Mouse (Mus musculus) neutrophil, adult 5-6 weeks (primary cell): ENCODE data around the gene Usf2. TPM values are rescaled to one million over a fixed set of nuclear protein-coding genes. Genes with fewer than 3 reads are reported as not detected.
"Not testable (repeated sequence)": the region's sequence is repeated elsewhere in the genome, so short reads cannot be mapped to it uniquely, and the experiment has no call there.

Experiments
- ATAC-seq: fragments of 151-379, 151-347 bp; 2 replicates; pipeline ENCODE4 v1.8.0; 2017; ENCODE audit warnings: mild to moderate bottlenecking, moderate TSS enrichment; ENCODE audit not compliant: insufficient number of reproducible peaks, poor library complexity, low FRiP score, severe bottlenecking; ENCODE audit errors: extremely low read depth
- total RNA-seq: library from RNA; stranded (forward); fragments of 200-1000 nt; gene quantifications from 2 replicates; pipeline ENCODE4 v1.2.3, GENCODE M21; 2017

Gene Usf2
- total RNA-seq, 1 experiment from 2014 or later = 186 TPM

GRCm38 (mm10) chr7:30959786-30960349, 3.3 kb upstream of the Usf2 start:
- ATAC-seq = no peak

- ATAC-seq = no peak
Measured at GRCm38 (mm10) chr7:30958866-30959487, 2.4 kb upstream of the Usf2 start.

DNA sequence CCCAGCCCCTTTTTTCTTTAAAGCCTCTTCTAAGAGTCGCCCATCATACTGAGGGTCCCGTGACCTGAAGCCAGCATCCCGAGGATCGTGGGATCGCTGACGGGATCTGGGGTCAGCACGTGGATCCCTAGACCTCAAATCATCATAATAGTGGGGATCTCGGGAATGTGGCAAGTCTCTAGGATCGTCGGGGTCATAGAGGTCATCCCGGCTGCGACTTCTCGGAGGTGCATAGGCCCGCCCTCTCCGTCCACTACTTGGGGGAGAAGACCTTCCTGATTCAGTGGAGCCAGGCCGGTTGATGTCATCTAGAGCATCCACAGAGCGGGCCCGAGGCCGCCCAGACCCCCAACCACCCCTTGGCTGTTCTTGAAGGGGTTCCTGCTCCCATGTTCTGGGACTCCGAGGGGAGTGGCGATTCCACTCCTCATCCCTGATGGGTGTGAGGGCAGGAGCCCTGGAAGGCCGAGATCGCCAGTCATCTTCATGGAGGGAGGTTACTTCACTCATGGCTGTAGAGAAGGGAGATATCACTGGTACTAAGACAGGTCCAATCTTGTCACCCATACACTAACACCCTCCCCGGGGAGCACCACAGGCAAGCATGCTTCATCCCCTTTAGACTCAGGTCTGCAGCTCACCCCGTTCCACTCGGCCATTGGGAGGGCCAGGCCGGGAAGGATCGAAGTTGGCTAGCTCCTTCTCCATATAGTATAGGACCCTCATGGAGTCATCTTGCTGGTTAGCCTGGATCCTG, 1.7 kb upstream of the Usf2 start:
- no peak for ATAC-seq

DNA sequence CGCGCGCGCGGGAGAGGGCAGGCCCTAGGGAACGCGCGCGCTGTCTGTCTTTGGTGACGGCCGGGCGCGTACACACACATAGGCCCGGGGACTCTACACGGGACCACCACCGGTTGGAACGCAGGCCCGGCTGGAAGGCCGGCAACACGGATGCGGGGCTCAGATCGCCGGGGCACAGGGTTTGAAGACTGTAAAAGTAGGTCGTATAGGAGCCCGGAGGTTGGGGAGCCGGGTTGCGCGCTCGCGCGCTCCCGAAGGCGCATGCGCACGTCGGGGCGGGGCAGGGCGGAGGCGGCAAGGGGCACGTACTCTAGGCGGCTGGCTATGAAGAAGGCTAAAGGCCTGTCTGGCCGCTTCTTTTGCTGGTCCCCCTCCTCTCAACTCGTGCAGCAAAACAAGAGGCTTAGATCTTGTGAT, 772 bp upstream of the Usf2 start:
- ATAC-seq = peak; percentile 32; the same call in 1 of the 2 replicates

DNA sequence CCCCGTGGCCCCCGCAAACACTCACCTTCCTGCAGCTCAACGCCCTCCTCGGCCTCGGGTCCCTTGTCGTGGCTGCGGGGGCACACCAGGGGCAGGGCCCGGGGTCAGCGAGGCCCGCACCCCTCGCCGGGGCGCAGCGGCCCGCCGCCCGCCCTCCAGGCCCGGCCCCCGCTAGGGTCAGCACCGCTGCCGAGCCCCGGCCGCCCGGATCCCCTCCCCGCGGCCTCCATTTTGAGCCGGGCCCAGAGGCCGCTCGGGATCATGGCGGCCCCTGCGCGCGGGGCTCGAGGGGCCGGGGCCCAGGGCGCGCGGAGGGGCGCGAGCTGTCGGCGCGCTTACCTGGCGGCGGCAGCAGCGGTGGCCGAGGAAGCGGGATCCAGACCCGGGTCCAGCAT, 249 bp downstream of the Usf2 start:
- ATAC-seq = no peak

GRCm38 (mm10) chr7:30955584-30956356, 833 bp downstream of the Usf2 start:
- ATAC-seq = peak; percentile 62

DNA sequence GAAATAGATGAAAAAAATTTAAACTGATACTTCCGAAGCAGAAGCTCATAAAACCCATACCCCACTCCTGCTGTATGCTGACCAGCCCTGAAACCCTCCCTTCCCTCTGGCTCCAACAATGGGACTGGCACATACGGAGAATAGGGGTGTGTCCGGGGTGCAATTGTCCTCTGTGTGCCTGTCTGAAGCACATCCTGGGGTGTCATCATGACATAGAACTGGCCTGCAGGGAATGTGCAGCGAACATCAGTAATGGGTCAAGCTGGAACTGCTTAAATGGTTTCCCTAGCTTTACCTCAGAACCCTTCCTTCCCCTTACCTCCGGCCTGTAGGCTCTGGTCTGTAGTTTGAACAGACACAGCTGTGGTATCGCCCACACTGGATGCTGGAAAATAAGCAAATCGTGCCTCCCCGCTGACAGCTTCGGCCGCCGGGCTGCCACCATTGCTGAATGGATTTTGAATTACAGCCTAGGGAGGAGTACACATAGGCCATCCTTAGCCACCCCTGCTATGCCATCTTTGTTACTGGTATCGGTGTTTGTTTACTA, 1.6 kb downstream of the Usf2 start:
- ATAC-seq = no peak

DNA sequence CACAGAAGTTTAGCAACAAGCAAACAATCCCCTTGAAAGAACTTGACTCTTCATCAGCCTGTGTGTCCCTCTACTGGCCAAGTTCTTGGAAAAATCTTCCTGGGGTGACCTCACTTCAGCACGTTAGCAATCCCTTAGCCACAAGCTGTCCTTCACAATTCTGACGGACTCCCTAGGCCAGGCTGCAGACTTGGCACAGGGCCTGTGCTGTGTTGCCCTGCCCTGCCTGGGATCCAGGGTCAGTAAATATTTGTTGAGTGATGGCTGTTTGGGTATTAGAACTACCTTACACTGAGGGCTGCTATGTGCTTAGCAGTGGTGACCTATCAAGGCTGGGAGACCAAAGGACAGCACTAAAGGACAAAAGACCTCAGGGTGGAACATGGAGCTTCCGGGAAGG, 2.6 kb downstream of the Usf2 start:
- ATAC-seq = no peak

- ATAC-seq = no peak
Measured at GRCm38 (mm10) chr7:30953459-30953858, 3.1 kb downstream of the Usf2 start.

GRCm38 (mm10) chr7:30952441-30953265, 4.0 kb downstream of the Usf2 start:
- no peak for ATAC-seq

DNA sequence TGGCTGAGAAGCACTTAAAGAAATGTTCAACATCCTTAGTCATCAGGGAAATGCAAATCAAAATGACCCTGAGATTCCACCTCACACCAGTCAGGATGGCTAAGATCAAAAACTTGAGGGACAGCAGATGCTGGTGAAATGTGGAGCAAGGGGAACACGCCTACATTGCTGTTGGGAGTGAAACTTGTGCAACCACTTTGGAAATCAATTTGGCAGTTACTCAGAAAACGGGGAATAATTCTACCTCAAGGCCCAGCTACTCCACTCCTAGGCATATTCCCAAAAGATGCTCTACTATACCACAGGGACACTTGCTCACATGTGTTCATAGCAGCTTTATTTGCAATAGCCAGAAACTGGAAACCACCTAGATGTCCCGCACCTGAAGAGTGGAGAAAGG, 6.7 kb downstream of the Usf2 start:
- not testable (repeated sequence) for ATAC-seq

- no peak for ATAC-seq
Measured at GRCm38 (mm10) chr7:30945876-30946275, 10.7 kb downstream of the Usf2 start.

GRCm38 (mm10) chr7:30945466-30945865, 11.1 kb downstream of the Usf2 start:
- ATAC-seq = not testable (repeated sequence)

DNA sequence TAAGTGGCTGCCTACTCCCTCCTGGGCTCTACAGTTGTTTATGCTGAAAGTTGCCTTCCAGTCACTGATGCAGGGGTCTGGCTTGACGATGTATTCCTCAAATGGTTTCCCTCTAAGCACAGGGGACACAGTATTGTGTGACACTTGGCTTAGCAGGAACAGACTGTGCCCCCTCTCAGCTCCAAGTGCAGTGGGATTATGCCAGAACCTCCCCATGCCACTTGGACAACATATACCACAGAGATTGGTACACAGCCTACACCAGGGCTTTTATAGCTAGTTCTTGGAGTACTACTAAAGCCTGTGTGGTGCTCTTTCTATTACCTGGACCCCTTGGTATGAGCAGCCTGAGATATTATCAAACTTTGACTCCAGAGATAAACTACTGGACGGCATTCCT, 11.9 kb downstream of the Usf2 start:
- not testable (repeated sequence) for ATAC-seq

GRCm38 (mm10) chr7:30943909-30944635, 12.5 kb downstream of the Usf2 start, which contains the start of gene Hamp:
TSS of gene Hamp (minus strand) at chr7:30944032.
- no peak for ATAC-seq

- ATAC-seq = not testable (repeated sequence)
Measured at GRCm38 (mm10) chr7:30942365-30942764, 14.2 kb downstream of the Usf2 start.

- ATAC-seq = not testable (repeated sequence)
Measured at GRCm38 (mm10) chr7:30940070-30940469, 16.5 kb downstream of the Usf2 start.
